Mouse (Mus musculus) liver, embryonic 14.5 days (tissue): ENCODE data around the gene Mnd1.

ENCODE experiments used
- CTCF ChIP-seq: IDR thresholded peaks from 2 replicates; pipeline ENCODE4 v1.5.1; 2016; ENCODE audit warnings: antibody characterized with exemption, low read depth, control low read depth
- EP300 ChIP-seq: IDR thresholded peaks from 2 replicates; pipeline ENCODE4 v1.6.1; 2016; ENCODE audit warnings: antibody characterized with exemption, low read depth

GRCm38 (mm10) chr3:84127431-84127830 is 28.2 kb downstream of the Mnd1 start:
- TF ChIP-seq EP300, result no peak
- TF ChIP-seq CTCF, result no peak
